Mouse (Mus musculus) adrenal gland, postnatal 0 days (tissue): ENCODE results near the gene Gpx7. TPM values are rescaled to one million over a fixed set of nuclear protein-coding genes. Genes with fewer than 3 reads are reported as not detected.

Experiments used
- polyA plus RNA-seq: library from polyadenylated mRNA; unstranded; fragments of >200 nt; fragmentation: Nextera tagmentation; extraction: Ambion mirVana; gene quantifications from 2 replicates; pipeline ENCODE4 v1.2.1, GENCODE M21; 2015

Gene Gpx7
- 64.7 and 93.1 TPM in 2 replicates for polyA plus RNA-seq

GRCm38 (mm10) chr4:108406861-108407401 lies at the start of gene Gpx7:
Gpx7 (minus strand) TSS chr4:108406961.

DNA sequence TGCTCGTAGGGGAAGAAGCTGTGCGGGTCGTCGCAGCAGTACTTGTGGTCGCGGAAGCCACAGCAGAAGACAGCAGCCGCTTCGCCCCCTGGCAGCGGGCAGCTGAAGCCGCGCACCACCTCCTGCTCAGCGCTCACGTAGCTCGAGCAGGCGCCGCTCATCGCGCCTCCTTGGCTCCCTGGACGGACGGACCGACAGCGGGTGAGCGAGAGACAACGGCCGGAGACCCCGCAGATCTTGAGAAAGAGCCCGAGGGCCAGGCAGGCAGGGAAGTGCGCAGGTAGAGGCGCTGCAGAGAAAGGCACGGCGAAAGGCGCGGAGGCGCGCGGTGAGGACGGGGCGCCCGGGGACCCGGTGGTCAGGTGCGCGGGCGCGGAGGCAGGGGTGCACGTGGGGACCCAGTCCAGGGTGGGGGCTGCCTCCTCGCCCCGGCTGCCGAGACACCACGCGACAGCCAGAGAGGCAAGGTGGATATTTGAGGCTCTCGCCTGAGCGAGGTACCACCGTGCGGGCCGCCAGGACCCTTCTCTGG lies 23.5 kb downstream of the Gpx7 start, which contains the start of gene Shisal2a:
Gene Shisal2a, minus strand, starts transcription at position 167 of the 532 bp plus-strand sequence.

Other genes starting within 250 kb of the Gpx7 start
- 29.6 and 40.9 TPM in 2 replicates for gene Echdc2, start 241.5 kb downstream of the Gpx7 start, polyA plus RNA-seq
- 0.07 TPM in 1 of 2 replicates, not detected in the other for gene Zyg11a, start 188.9 kb downstream of the Gpx7 start, polyA plus RNA-seq
- 7.5 and 7.8 TPM in 2 replicates for gene Zyg11b, start 105.9 kb downstream of the Gpx7 start, polyA plus RNA-seq
- gene Coa7, start 78.8 kb downstream of the Gpx7 start, polyA plus RNA-seq = 84.4 and 103 TPM in 2 replicates
- gene Shisal2a, start 23.6 kb downstream of the Gpx7 start, polyA plus RNA-seq = 7.7 and 18.6 TPM in 2 replicates
- gene Tut4, start 52.5 kb upstream of the Gpx7 start, polyA plus RNA-seq = 38.3 and 50.2 TPM in 2 replicates
- gene Prpf38a, start 172.4 kb upstream of the Gpx7 start, polyA plus RNA-seq = 62.0 and 64.8 TPM in 2 replicates
- 2.8 and 4.0 TPM in 2 replicates for gene Orc1, start 172.5 kb upstream of the Gpx7 start, polyA plus RNA-seq
- 21.4 and 35.4 TPM in 2 replicates for gene Cc2d1b, start 213.0 kb upstream of the Gpx7 start, polyA plus RNA-seq